Mouse (Mus musculus) kidney, postnatal 0 days (tissue): ENCODE measurements around the gene Nadk2. TPM values are rescaled to one million over a fixed set of nuclear protein-coding genes. Genes with fewer than 3 reads are reported as not detected.

Source experiments
- ATAC-seq: fragments of 200-750 bp; cut with Nextera tagmentation; replicated peaks from 2 replicates; pipeline ENCODE4 v1.8.0; 2017; ENCODE audit warnings: low read depth, moderate number of reproducible peaks, moderate TSS enrichment, moderate library complexity; ENCODE audit not compliant: low FRiP score
- DNase-seq: peaks from one replicate; pipeline ENCODE4 v3.0.0-alpha.2; 2016; ENCODE audit warnings: low spot score
- H3K27ac ChIP-seq: fragments of 300-500 bp; sonication (generic); 2 replicates; pipeline ENCODE4 v1.5.1; 2014; ENCODE audit warnings: mild to moderate bottlenecking
- H3K27me3 ChIP-seq: fragments of 300-500 bp; sonication (generic); 2 replicates; pipeline ENCODE4 v1.6.1; 2014; ENCODE audit warnings: low read length, mixed read lengths; ENCODE audit not compliant: insufficient read depth
- H3K36me3 ChIP-seq: fragments of 300-500 bp; sonication (generic); 2 replicates; pipeline ENCODE4 v1.6.1; 2014; ENCODE audit warnings: low read length, mixed read lengths; ENCODE audit not compliant: insufficient read depth
- H3K4me1 ChIP-seq: fragments of 300-500 bp; sonication (generic); replicated peaks from 2 replicates; pipeline ENCODE4 v1.6.1; 2014; ENCODE audit warnings: antibody characterized with exemption, low read length, mixed read lengths; ENCODE audit not compliant: insufficient read depth
- H3K4me2 ChIP-seq: fragments of 300-500 bp; sonication (generic); 2 replicates; pipeline ENCODE4 v1.6.1; 2014; ENCODE audit warnings: mild to moderate bottlenecking, low read length, moderate library complexity, mixed read lengths
- H3K4me3 ChIP-seq: fragments of 300-500 bp; sonication (generic); replicated peaks from 2 replicates; pipeline ENCODE4 v1.5.1; 2014; ENCODE audit warnings: low read depth, low read length
- H3K9ac ChIP-seq: fragments of 300-500 bp; sonication (generic); 2 replicates; pipeline ENCODE4 v1.6.1; 2014; ENCODE audit warnings: low read depth, low read length
- H3K9me3 ChIP-seq: fragments of 300-500 bp; sonication (generic); replicated peaks from 2 replicates; pipeline ENCODE4 v1.6.1; 2016; ENCODE audit warnings: low read length, inconsistent platforms, mixed read lengths
- CTCF ChIP-seq: IDR thresholded peaks from 2 replicates; pipeline ENCODE4 v1.5.1; 2016; ENCODE audit warnings: antibody characterized with exemption, low read depth, mild to moderate bottlenecking, moderate library complexity
- whole genome bisulfite sequencing: fragments of 180-500 bp; shearing (Covaris S2); extraction: QIAGEN DNeasy Blood & Tissue Kit; methylation state at CpG from one replicate; pipeline ENCODE4 v1.1.7; 2014; 5-methylcytosine and 5-hydroxymethylcytosine counted together
- polyA plus RNA-seq: library from polyadenylated mRNA; unstranded; fragments of >200 nt; fragmentation: Nextera tagmentation; extraction: Ambion mirVana; gene quantifications from 2 replicates; pipeline ENCODE4 v1.2.1, GENCODE M21; 2015

Gene Nadk2
- polyA plus RNA-seq, 1 experiment from 2014 or later: 34.9 TPM

DNA sequence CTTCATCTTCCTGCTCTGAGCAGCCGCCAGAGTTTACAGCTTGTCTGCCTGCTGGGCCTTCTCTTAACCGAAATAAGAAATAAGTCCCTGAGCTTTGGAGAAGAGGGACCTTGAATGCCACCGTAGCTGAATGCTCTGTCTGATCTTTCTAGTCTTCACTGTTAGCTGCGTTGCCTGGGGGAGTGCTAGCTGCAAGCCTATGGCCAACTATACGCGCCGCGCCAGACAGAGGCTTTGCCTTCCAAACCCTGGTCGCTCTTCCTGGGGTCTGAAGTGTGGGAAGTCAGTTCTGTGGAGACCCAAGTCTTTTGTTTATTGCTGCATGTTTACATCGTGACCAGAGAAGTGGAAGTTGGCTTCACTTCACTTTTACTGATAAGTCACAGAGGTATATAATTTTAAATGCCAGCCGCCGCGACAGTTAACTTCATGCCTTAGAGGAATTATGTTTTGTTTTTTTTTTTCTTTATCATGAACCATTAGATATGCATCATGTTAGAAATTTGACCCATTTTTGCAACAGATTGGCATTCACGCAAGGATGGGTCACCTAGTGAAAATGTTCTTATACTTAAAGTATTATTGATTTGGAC, 4.6 kb downstream of the Nadk2 start:
- no peaks in the 10 kb centered on the region for H3K9me3 ChIP-seq
- 71% methylated on average over 14 of the region's 14 CpGs for WGBS
- no peaks in the 10 kb centered on the region for H3K36me3 ChIP-seq
- DNase-seq (no peak), ATAC-seq (no peak)
- no peak overlapping the region for H3K4me3 ChIP-seq
- no peak for TF ChIP-seq CTCF
- no peak overlapping the region for H3K27ac ChIP-seq
- H3K4me1 ChIP-seq: peaks cover 26% of the 10 kb centered on the region
- H3K27me3 ChIP-seq: no peaks in the 10 kb centered on the region
- no peak overlapping the region for H3K9ac ChIP-seq
- no peak overlapping the region for H3K4me2 ChIP-seq

DNA sequence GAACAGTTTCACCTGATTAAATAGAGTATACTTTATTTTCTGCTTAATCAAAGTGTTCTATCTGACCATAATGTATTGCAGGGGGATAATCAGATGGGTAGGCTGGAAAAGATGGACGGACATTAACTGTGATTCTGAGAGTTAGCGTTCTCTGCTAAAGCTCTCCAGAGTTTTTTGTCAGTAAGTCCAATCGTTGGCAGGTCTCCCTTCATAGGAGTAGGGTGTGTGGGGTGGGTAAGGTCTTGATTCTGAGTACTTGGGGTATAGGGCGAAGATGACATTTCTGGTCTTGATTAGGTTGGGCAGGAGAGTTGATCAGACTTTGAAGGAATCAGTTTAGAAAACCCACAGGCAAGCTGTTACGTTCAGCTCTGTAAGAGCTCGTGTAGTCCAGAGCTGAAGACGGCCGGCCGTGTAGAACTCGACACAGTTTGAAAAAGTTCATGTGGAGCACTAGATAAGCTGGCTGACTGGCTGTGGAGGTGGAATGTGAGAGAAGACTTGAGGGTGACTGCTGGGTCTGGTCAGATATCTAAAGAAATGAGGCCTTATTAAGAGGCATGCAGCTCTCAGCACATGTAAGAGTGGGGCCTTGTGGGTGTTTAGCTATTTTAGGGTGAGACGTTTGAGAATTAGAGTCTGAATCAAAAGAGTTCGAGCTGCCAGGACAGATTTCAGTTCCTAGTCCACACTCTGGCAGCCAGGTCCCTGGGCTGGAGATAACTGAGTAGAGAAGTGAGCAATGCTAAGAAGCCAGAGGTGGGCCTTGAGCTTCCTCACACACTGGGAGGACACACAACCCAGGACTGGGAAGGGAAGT, 7.6 kb downstream of the Nadk2 start:
- Histone ChIP-seq H3K4me3 (no peak overlapping the region), H3K4me1 (peaks cover 25% of the 10 kb centered on the region), H3K36me3 (no peaks in the 10 kb centered on the region), H3K9ac (no peak overlapping the region), H3K4me2 (no peak overlapping the region), H3K9me3 (no peaks in the 10 kb centered on the region), H3K27me3 (no peaks in the 10 kb centered on the region), H3K27ac (peak overlapping the region; percentile 28)
- TF ChIP-seq CTCF: no peak
- ATAC-seq (no peak), DNase-seq (no peak)
- WGBS: 79% methylated on average over 12 of the region's 12 CpGs

DNA sequence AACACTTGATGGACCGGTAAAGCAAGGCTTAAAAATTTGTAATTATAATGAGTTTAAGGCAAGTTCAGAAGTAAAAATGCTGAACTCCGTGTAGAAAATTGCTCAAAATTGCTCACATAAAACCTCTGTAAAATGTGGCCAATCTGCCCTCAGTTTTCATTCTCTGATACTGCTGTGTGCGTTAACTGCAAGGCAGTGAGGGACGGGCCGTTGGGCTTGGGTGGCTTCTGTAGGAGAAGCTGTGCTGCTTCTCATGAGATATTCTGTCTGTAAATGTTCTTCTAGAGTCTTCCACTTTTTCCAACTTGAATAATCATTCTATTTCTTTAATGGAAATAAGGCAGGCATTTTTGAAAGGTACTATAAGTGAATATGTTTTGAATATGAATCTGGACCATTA, 8.6 kb downstream of the Nadk2 start:
- H3K4me2 ChIP-seq: no peak overlapping the region
- no peaks in the 10 kb centered on the region for H3K36me3 ChIP-seq
- no peaks in the 10 kb centered on the region for H3K27me3 ChIP-seq
- H3K9me3 ChIP-seq: no peaks in the 10 kb centered on the region
- no peak overlapping the region for H3K4me3 ChIP-seq
- 52% methylated on average over 5 of the region's 5 CpGs for WGBS
- no peak overlapping the region for H3K9ac ChIP-seq
- ATAC-seq: no peak
- no peak for DNase-seq
- peaks cover 22% of the 10 kb centered on the region; the same call in 1 of the 2 replicates for H3K4me1 ChIP-seq
- no peak for TF ChIP-seq CTCF
- H3K27ac ChIP-seq: no peak overlapping the region

DNA sequence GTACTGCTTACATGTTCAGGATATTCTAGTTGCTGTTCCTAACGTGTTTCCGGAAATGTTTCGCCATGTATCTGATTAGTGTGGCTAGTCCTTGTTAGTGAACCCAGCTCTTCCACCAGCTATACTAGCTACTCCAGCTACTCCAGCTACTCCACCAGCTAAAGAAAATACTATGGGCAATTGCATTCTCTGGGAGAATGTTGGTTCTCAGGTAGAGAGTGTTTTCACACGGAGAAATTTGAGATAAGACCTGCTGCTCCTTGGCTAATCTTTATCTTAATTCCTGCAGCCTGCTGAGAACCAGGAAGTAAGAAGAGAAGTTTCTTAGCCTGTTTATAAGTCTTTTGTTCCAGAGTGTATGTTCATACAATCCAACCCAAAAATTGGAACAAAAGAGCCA, 9.1 kb downstream of the Nadk2 start:
- H3K4me3 ChIP-seq: no peak overlapping the region
- 63% methylated on average over 4 of the region's 4 CpGs for WGBS
- H3K4me2 ChIP-seq: no peak overlapping the region
- no peaks in the 10 kb centered on the region for H3K27me3 ChIP-seq
- peaks cover 16% of the 10 kb centered on the region; the same call in 1 of the 2 replicates for H3K4me1 ChIP-seq
- no peaks in the 10 kb centered on the region for H3K9me3 ChIP-seq
- DNase-seq (no peak), ATAC-seq (no peak)
- 0 out of 2 replicates have a peak overlapping the region, but pooled peaks have one; percentile 28 for H3K27ac ChIP-seq
- TF ChIP-seq CTCF: no peak
- no peaks in the 10 kb centered on the region for H3K36me3 ChIP-seq
- H3K9ac ChIP-seq: no peak overlapping the region

DNA sequence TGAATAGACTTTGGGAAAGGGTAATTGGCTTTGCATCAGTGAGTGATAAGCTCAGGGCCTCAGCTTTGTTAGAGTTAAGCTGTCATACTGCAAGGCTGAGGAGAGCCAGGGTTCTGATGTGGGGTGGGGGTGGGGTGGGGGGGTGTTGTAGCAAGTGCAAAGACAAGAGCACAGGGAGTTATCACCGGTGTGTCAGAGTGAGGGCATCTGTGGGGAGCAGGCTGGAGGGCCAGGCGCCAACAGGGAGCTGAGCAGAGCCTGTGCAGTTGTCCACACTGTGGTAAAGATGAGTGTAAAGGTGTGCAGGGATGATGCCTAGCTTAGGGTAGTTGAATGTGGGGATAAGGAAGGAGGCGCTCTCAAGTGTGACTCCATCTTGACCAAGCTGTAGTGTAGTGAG, 10.2 kb downstream of the Nadk2 start:
- no peak for DNase-seq
- WGBS: 88% methylated on average over 3 of the region's 3 CpGs
- ATAC-seq: no peak
- Histone ChIP-seq H3K27ac (no peak overlapping the region), H3K9ac (no peak overlapping the region), H3K4me2 (no peak overlapping the region), H3K4me1 (0 out of 2 replicates have a peak, but pooled peaks cover 11% of the 10 kb centered on the region), H3K27me3 (no peaks in the 10 kb centered on the region), H3K36me3 (no peaks in the 10 kb centered on the region), H3K4me3 (no peak overlapping the region), H3K9me3 (no peaks in the 10 kb centered on the region)
- TF ChIP-seq CTCF: no peak

DNA sequence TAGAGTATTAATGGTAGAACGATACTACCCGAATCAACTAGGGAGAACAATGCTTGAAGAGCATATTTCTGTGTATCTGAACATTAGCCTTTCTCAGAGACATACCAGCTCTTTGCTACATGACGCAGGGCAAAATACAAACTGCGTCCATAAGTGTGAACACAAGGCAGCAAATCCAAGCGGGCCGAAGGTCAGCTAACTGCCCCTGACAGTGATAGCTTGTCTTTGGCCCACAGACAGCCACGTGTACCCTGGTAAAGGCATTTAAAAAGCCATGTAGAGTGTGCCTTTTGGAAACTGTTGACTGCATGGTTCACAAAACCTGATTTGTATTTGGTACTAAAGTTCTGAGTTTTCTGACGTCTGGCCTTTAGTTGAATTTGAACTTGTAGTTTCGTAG, 11.7 kb downstream of the Nadk2 start:
- H3K36me3 ChIP-seq: no peaks in the 10 kb centered on the region
- no peak overlapping the region for H3K4me3 ChIP-seq
- no peak overlapping the region for H3K27ac ChIP-seq
- H3K9ac ChIP-seq: no peak overlapping the region
- TF ChIP-seq CTCF: no peak
- ATAC-seq: no peak
- no peak overlapping the region for H3K4me2 ChIP-seq
- 0 out of 2 replicates have a peak, but pooled peaks cover 11% of the 10 kb centered on the region for H3K4me1 ChIP-seq
- H3K9me3 ChIP-seq: no peaks in the 10 kb centered on the region
- H3K27me3 ChIP-seq: no peaks in the 10 kb centered on the region
- WGBS: 82% methylated on average over 9 of the region's 9 CpGs
- no peak for DNase-seq
